Mouse (Mus musculus) liver, embryonic 15.5 days (tissue): Measurements from ENCODE around the gene Nxph3. TPM values are rescaled to one million over a fixed set of nuclear protein-coding genes. Genes with fewer than 3 reads are reported as not detected.

Experiments
- ATAC-seq: fragments of 200-750 bp; cut with Nextera tagmentation; 2 replicates; pipeline ENCODE4 v1.8.0; 2017; ENCODE audit warnings: moderate number of reproducible peaks, mild to moderate bottlenecking, moderate library complexity; ENCODE audit not compliant: insufficient read depth
- H3K27ac ChIP-seq: fragments of 300-500 bp; sonication (generic); replicated peaks from 2 replicates; pipeline ENCODE4 v1.5.1; 2015; ENCODE audit warnings: mild to moderate bottlenecking, inconsistent platforms
- H3K27me3 ChIP-seq: fragments of 300-500 bp; sonication (generic); 2 replicates; pipeline ENCODE4 v1.6.1; 2015; ENCODE audit warnings: mild to moderate bottlenecking, inconsistent platforms
- H3K36me3 ChIP-seq: fragments of 300-500 bp; sonication (generic); replicated peaks from 2 replicates; pipeline ENCODE4 v1.6.1; 2015; ENCODE audit warnings: moderate library complexity, mild to moderate bottlenecking, inconsistent platforms
- H3K4me1 ChIP-seq: fragments of 300-500 bp; sonication (generic); replicated peaks from 2 replicates; pipeline ENCODE4 v1.6.1; 2015; ENCODE audit warnings: inconsistent platforms
- H3K4me2 ChIP-seq: fragments of 300-500 bp; sonication (generic); 2 replicates; pipeline ENCODE4 v1.6.1; 2015; ENCODE audit warnings: moderate library complexity, mild to moderate bottlenecking, inconsistent platforms
- H3K4me3 ChIP-seq: fragments of 300-500 bp; sonication (generic); replicated peaks from 2 replicates; pipeline ENCODE4 v1.5.1; 2015; ENCODE audit warnings: mild to moderate bottlenecking, inconsistent platforms
- H3K9ac ChIP-seq: fragments of 300-500 bp; sonication (generic); 2 replicates; pipeline ENCODE4 v1.6.1; 2015; ENCODE audit warnings: moderate library complexity, mild to moderate bottlenecking, inconsistent platforms
- H3K9me3 ChIP-seq: fragments of 300-500 bp; sonication (generic); replicated peaks from 2 replicates; pipeline ENCODE4 v1.6.1; 2016; ENCODE audit warnings: inconsistent platforms
- WGBS: fragments of 180-500 bp; shearing (Covaris S2); methylation state at CpG from one replicate; pipeline ENCODE4 v1.1.7; 2015; ENCODE audit warnings: mixed read lengths; ENCODE audit not compliant: insufficient replicate concordance; 5-methylcytosine and 5-hydroxymethylcytosine counted together
- polyA plus RNA-seq: library from polyadenylated mRNA; unstranded; fragments of >200 nt; fragmentation: Nextera tagmentation; extraction: Ambion mirVana; gene quantifications from 2 replicates; pipeline ENCODE4 v1.2.1, GENCODE M21; 2015

The Nxph3 gene
- polyA plus RNA-seq, 1 experiment from 2014 or later, result 0.03 TPM

- Histone ChIP-seq H3K36me3 (no peaks in the 10 kb centered on the region), H3K27ac (no peak overlapping the region), H3K9me3 (no peaks in the 10 kb centered on the region), H3K4me1 (peaks cover 28% of the 10 kb centered on the region), H3K4me2 (no peak overlapping the region), H3K27me3 (peaks cover 96% of the 10 kb centered on the region), H3K4me3 (no peak overlapping the region), H3K9ac (no peak overlapping the region)
- no peak for ATAC-seq
- WGBS, result 42% methylated on average over 6 of the region's 6 CpGs
Measured at GRCm38 (mm10) chr11:95517162-95517561, 2.8 kb upstream of the Nxph3 start.

- Histone ChIP-seq H3K4me2 (no peak overlapping the region), H3K9ac (no peak overlapping the region), H3K36me3 (no peaks in the 10 kb centered on the region), H3K9me3 (no peaks in the 10 kb centered on the region), H3K27me3 (peaks cover 97% of the 10 kb centered on the region), H3K4me3 (no peak overlapping the region), H3K27ac (no peak overlapping the region), H3K4me1 (peaks cover 27% of the 10 kb centered on the region)
- 12% methylated on average over 5 of the region's 5 CpGs for WGBS
- no peak for ATAC-seq
Measured at GRCm38 (mm10) chr11:95516491-95516911, 2.1 kb upstream of the Nxph3 start.

- H3K9me3 ChIP-seq, result no peaks in the 10 kb centered on the region
- no peak overlapping the region for H3K4me2 ChIP-seq
- no peak overlapping the region for H3K27ac ChIP-seq
- WGBS, result 43% methylated on average over 17 of the region's 17 CpGs
- no peak for ATAC-seq
- H3K9ac ChIP-seq, result no peak overlapping the region
- H3K36me3 ChIP-seq, result no peaks in the 10 kb centered on the region
- H3K4me1 ChIP-seq, result peaks cover 20% of the 10 kb centered on the region
- H3K4me3 ChIP-seq, result no peak overlapping the region
- peaks cover 99% of the 10 kb centered on the region for H3K27me3 ChIP-seq
Measured at GRCm38 (mm10) chr11:95515376-95516323, 1.3 kb upstream of the Nxph3 start.

- no peak for ATAC-seq
- peaks cover 85% of the 10 kb centered on the region for H3K27me3 ChIP-seq
- H3K4me2 ChIP-seq, result peak overlapping the region; percentile 69
- no peaks in the 10 kb centered on the region for H3K36me3 ChIP-seq
- no peaks in the 10 kb centered on the region for H3K9me3 ChIP-seq
- peak overlapping the region; percentile 45 for H3K4me3 ChIP-seq
- no peak overlapping the region for H3K9ac ChIP-seq
- peaks cover 16% of the 10 kb centered on the region for H3K4me1 ChIP-seq
- no peak overlapping the region for H3K27ac ChIP-seq
- 2% methylated on average over 64 of the region's 66 CpGs for WGBS
Measured at GRCm38 (mm10) chr11:95513461-95514297, 691 bp downstream of the Nxph3 start.

- Histone ChIP-seq H3K27me3 (peaks cover 82% of the 10 kb centered on the region), H3K4me3 (no peak overlapping the region), H3K4me1 (peaks cover 16% of the 10 kb centered on the region), H3K27ac (no peak overlapping the region), H3K9me3 (no peaks in the 10 kb centered on the region), H3K4me2 (no peak overlapping the region), H3K9ac (no peak overlapping the region), H3K36me3 (no peaks in the 10 kb centered on the region)
- no peak for ATAC-seq
- WGBS, result 52% methylated on average over 6 of the region's 6 CpGs
Measured at GRCm38 (mm10) chr11:95512383-95512782, 2.0 kb downstream of the Nxph3 start.

GRCm38 (mm10) chr11:95511919-95512318, 2.5 kb downstream of the Nxph3 start:
- no peak overlapping the region for H3K4me2 ChIP-seq
- H3K9ac ChIP-seq, result no peak overlapping the region
- H3K27me3 ChIP-seq, result peaks cover 81% of the 10 kb centered on the region
- H3K27ac ChIP-seq, result no peak overlapping the region
- no peak overlapping the region for H3K4me3 ChIP-seq
- peaks cover 16% of the 10 kb centered on the region for H3K4me1 ChIP-seq
- 46% methylated on average over 1 of the region's 1 CpGs for WGBS
- no peaks in the 10 kb centered on the region for H3K9me3 ChIP-seq
- ATAC-seq, result no peak
- H3K36me3 ChIP-seq, result no peaks in the 10 kb centered on the region

GRCm38 (mm10) chr11:95510631-95511030, 3.7 kb downstream of the Nxph3 start:
- no peak overlapping the region for H3K27ac ChIP-seq
- no peaks in the 10 kb centered on the region for H3K36me3 ChIP-seq
- no peak overlapping the region for H3K9ac ChIP-seq
- peaks cover 16% of the 10 kb centered on the region for H3K4me1 ChIP-seq
- no peaks in the 10 kb centered on the region for H3K9me3 ChIP-seq
- no peak overlapping the region for H3K4me3 ChIP-seq
- no peak overlapping the region for H3K4me2 ChIP-seq
- no peak for ATAC-seq
- H3K27me3 ChIP-seq, result peaks cover 77% of the 10 kb centered on the region
- 75% methylated on average over 12 of the region's 12 CpGs for WGBS

- Histone ChIP-seq H3K4me3 (no peak overlapping the region), H3K4me1 (peaks cover 9% of the 10 kb centered on the region), H3K27me3 (peaks cover 63% of the 10 kb centered on the region), H3K27ac (no peak overlapping the region), H3K9ac (no peak overlapping the region), H3K36me3 (no peaks in the 10 kb centered on the region), H3K4me2 (no peak overlapping the region), H3K9me3 (no peaks in the 10 kb centered on the region)
- WGBS, result 49% methylated on average over 6 of the region's 6 CpGs
- no peak for ATAC-seq
Measured at GRCm38 (mm10) chr11:95509126-95509717, 5.1 kb downstream of the Nxph3 start.

- no peaks in the 10 kb centered on the region for H3K9me3 ChIP-seq
- no peak overlapping the region for H3K4me2 ChIP-seq
- WGBS, result 56% methylated on average over 13 of the region's 13 CpGs
- no peak overlapping the region for H3K27ac ChIP-seq
- ATAC-seq, result no peak
- no peak overlapping the region for H3K9ac ChIP-seq
- peaks cover under 1% of the 10 kb centered on the region; the same call in 1 of the 2 replicates for H3K4me1 ChIP-seq
- no peak overlapping the region for H3K4me3 ChIP-seq
- H3K36me3 ChIP-seq, result no peaks in the 10 kb centered on the region
- peaks cover 54% of the 10 kb centered on the region for H3K27me3 ChIP-seq
Measured at GRCm38 (mm10) chr11:95508211-95508926, 6.0 kb downstream of the Nxph3 start.

GRCm38 (mm10) chr11:95507785-95508184, 6.6 kb downstream of the Nxph3 start:
- H3K4me2 ChIP-seq, result no peak overlapping the region
- no peak overlapping the region for H3K4me3 ChIP-seq
- 55% methylated on average over 5 of the region's 5 CpGs for WGBS
- no peaks in the 10 kb centered on the region for H3K36me3 ChIP-seq
- H3K27ac ChIP-seq, result no peak overlapping the region
- H3K9me3 ChIP-seq, result no peaks in the 10 kb centered on the region
- H3K9ac ChIP-seq, result no peak overlapping the region
- no peaks in the 10 kb centered on the region for H3K4me1 ChIP-seq
- ATAC-seq, result no peak
- H3K27me3 ChIP-seq, result peaks cover 48% of the 10 kb centered on the region
